Mouse (Mus musculus): ENCODE results near the gene Rnf212b.
"Not testable (repeated sequence)": the region's sequence is repeated elsewhere in the genome, so short reads cannot be mapped to it uniquely, and the experiment has no call there.

Rnf212b gene

GRCm38 (mm10) chr14:54813991-54814390 lies at the start of gene Rnf212b:
TSS of gene Rnf212b (plus strand) at chr14:54814141.
- DNase-seq (ENCODE audit: inconsistent ontology term) = no peak

GRCm38 (mm10) chr14:54766937-54767336 lies 47.0 kb upstream of the Rnf212b start:
- not testable (repeated sequence) for DNase-seq (ENCODE audit: inconsistent ontology term)

- DNase-seq (ENCODE audit: inconsistent ontology term) = peak; percentile 30
Measured at GRCm38 (mm10) chr14:54768314-54769067, 45.5 kb upstream of the Rnf212b start.

- DNase-seq (ENCODE audit: inconsistent ontology term) = no peak
Measured at GRCm38 (mm10) chr14:54769068-54769425, 44.9 kb upstream of the Rnf212b start.

- DNase-seq (ENCODE audit: inconsistent ontology term) = no peak
Measured at GRCm38 (mm10) chr14:54770373-54770772, 43.6 kb upstream of the Rnf212b start.

GRCm38 (mm10) chr14:54772333-54772856 lies 41.5 kb upstream of the Rnf212b start:
- no peak for DNase-seq (ENCODE audit: inconsistent ontology term)

- DNase-seq (ENCODE audit: inconsistent ontology term) = no peak
Measured at GRCm38 (mm10) chr14:54775534-54776041, 38.4 kb upstream of the Rnf212b start.

- DNase-seq (ENCODE audit: inconsistent ontology term) = no peak
Measured at GRCm38 (mm10) chr14:54776768-54777167, 37.2 kb upstream of the Rnf212b start.

- DNase-seq (ENCODE audit: inconsistent ontology term) = no peak
Measured at GRCm38 (mm10) chr14:54777893-54778292, 36.0 kb upstream of the Rnf212b start.

GRCm38 (mm10) chr14:54780084-54780483 lies 33.9 kb upstream of the Rnf212b start:
- no peak for DNase-seq (ENCODE audit: inconsistent ontology term)

- peak; percentile 73 for DNase-seq (ENCODE audit: inconsistent ontology term)
Measured at GRCm38 (mm10) chr14:54780836-54781609, 32.9 kb upstream of the Rnf212b start.

- peak; percentile 66 for DNase-seq (ENCODE audit: inconsistent ontology term)
Measured at GRCm38 (mm10) chr14:54781610-54782365, 32.2 kb upstream of the Rnf212b start, which contains the start of gene Slc7a8. TSS of gene Slc7a8 (minus strand) at chr14:54781946.

- DNase-seq (ENCODE audit: inconsistent ontology term) = no peak
Measured at GRCm38 (mm10) chr14:54782971-54783370, 31.0 kb upstream of the Rnf212b start.

- DNase-seq (ENCODE audit: inconsistent ontology term) = peak; percentile 30
Measured at GRCm38 (mm10) chr14:54785898-54786297, 28.0 kb upstream of the Rnf212b start.

- peak; percentile 80 for DNase-seq (ENCODE audit: inconsistent ontology term)
Measured at GRCm38 (mm10) chr14:54786489-54786888, 27.5 kb upstream of the Rnf212b start.

GRCm38 (mm10) chr14:54787226-54787625 lies 26.7 kb upstream of the Rnf212b start:
- no peak for DNase-seq (ENCODE audit: inconsistent ontology term)

- no peak for DNase-seq (ENCODE audit: inconsistent ontology term)
Measured at GRCm38 (mm10) chr14:54788231-54788630, 25.7 kb upstream of the Rnf212b start.

- DNase-seq (ENCODE audit: inconsistent ontology term) = no peak
Measured at GRCm38 (mm10) chr14:54792166-54792565, 21.8 kb upstream of the Rnf212b start.

GRCm38 (mm10) chr14:54793351-54793750 lies 20.6 kb upstream of the Rnf212b start:
- DNase-seq (ENCODE audit: inconsistent ontology term) = no peak

- no peak for DNase-seq (ENCODE audit: inconsistent ontology term)
Measured at GRCm38 (mm10) chr14:54793894-54794830, 19.8 kb upstream of the Rnf212b start.

- no peak for DNase-seq (ENCODE audit: inconsistent ontology term)
Measured at GRCm38 (mm10) chr14:54795901-54796300, 18.0 kb upstream of the Rnf212b start.
